Mouse (Mus musculus) stomach, postnatal 0 days (tissue): ENCODE data around the gene Fancm. TPM values are rescaled to one million over a fixed set of nuclear protein-coding genes. Genes with fewer than 3 reads are reported as not detected.
"Not testable (repeated sequence)": the region's sequence is repeated elsewhere in the genome, so short reads cannot be mapped to it uniquely, and the experiment has no call there.

ENCODE experiments used
- ATAC-seq: fragments of 200-750 bp; cut with Nextera tagmentation; 2 replicates; pipeline ENCODE4 v1.8.0; 2017; ENCODE audit not compliant: low FRiP score, low TSS enrichment
- DNase-seq: peaks from one replicate; pipeline ENCODE4 v3.0.0-alpha.2; 2016; ENCODE audit warnings: low spot score
- H3K27ac ChIP-seq: fragments of 300-500 bp; sonication (generic); replicated peaks from 2 replicates; pipeline ENCODE4 v1.5.1; 2014; ENCODE audit warnings: mild to moderate bottlenecking, control low read depth
- H3K27me3 ChIP-seq: fragments of 300-500 bp; sonication (generic); 2 replicates; pipeline ENCODE4 v1.6.1; 2014; ENCODE audit warnings: low read length; ENCODE audit not compliant: control insufficient read depth, insufficient read depth
- H3K36me3 ChIP-seq: fragments of 300-500 bp; sonication (generic); 2 replicates; pipeline ENCODE4 v1.6.1; 2014; ENCODE audit warnings: low read length, mixed read lengths; ENCODE audit not compliant: control insufficient read depth, insufficient read depth
- H3K4me1 ChIP-seq: fragments of 300-500 bp; sonication (generic); replicated peaks from 2 replicates; pipeline ENCODE4 v1.6.1; 2014; ENCODE audit warnings: antibody characterized with exemption; ENCODE audit not compliant: control insufficient read depth, insufficient read depth
- H3K4me2 ChIP-seq: fragments of 300-500 bp; sonication (generic); replicated peaks from 2 replicates; pipeline ENCODE4 v1.6.1; 2014; ENCODE audit warnings: low read depth, mild to moderate bottlenecking, control low read depth, moderate library complexity
- H3K4me3 ChIP-seq: fragments of 300-500 bp; sonication (generic); 2 replicates; pipeline ENCODE4 v1.5.1; 2014; ENCODE audit warnings: low read depth, low read length, control low read depth
- H3K9ac ChIP-seq: fragments of 300-500 bp; sonication (generic); 2 replicates; pipeline ENCODE4 v1.6.1; 2014; ENCODE audit warnings: mild to moderate bottlenecking, low read length, control low read depth, mixed read lengths
- H3K9me3 ChIP-seq: fragments of 300-500 bp; sonication (generic); 2 replicates; pipeline ENCODE4 v1.6.1; 2016; ENCODE audit warnings: low read length; ENCODE audit not compliant: control insufficient read depth
- CTCF ChIP-seq: IDR thresholded peaks from 2 replicates; pipeline ENCODE4 v1.5.1; 2016; ENCODE audit warnings: antibody characterized with exemption, low read depth, mild to moderate bottlenecking, moderate library complexity
- EP300 ChIP-seq: optimal IDR thresholded peaks from 2 replicates; pipeline ENCODE3; 2016; ENCODE audit warnings: antibody characterized with exemption
- WGBS: fragments of 180-500 bp; shearing (Covaris S2); extraction: QIAGEN DNeasy Blood & Tissue Kit; methylation state at CpG from one replicate; pipeline ENCODE4 v1.1.7; 2014; 5-methylcytosine and 5-hydroxymethylcytosine counted together
- polyA plus RNA-seq: library from polyadenylated mRNA; unstranded; fragments of >200 nt; fragmentation: Nextera tagmentation; extraction: Ambion mirVana; gene quantifications from 2 replicates; pipeline ENCODE4 v1.2.1, GENCODE M21; 2015

Fancm gene
- polyA plus RNA-seq, 1 experiment from 2014 or later, result 3.6 TPM

GRCm38 (mm10) chr12:65111503-65111902 lies 36.1 kb downstream of the Fancm start:
- Histone ChIP-seq H3K9me3 (no peaks in the 10 kb centered on the region), H3K27me3 (no peaks in the 10 kb centered on the region), H3K27ac (no peak overlapping the region), H3K4me3 (no peak overlapping the region), H3K36me3 (peaks cover 4% of the 10 kb centered on the region; the same call in 1 of the 2 replicates), H3K4me2 (no peak overlapping the region), H3K9ac (no peak overlapping the region), H3K4me1 (no peaks in the 10 kb centered on the region)
- TF ChIP-seq EP300 (no peak), CTCF (no peak)
- 85% methylated on average over 3 of the region's 3 CpGs for whole genome bisulfite sequencing
- ATAC-seq, result no peak
- DNase-seq, result no peak

GRCm38 (mm10) chr12:65112811-65113210 lies 37.4 kb downstream of the Fancm start:
- Histone ChIP-seq H3K27ac (no peak overlapping the region), H3K9me3 (no peaks in the 10 kb centered on the region), H3K4me2 (no peak overlapping the region), H3K36me3 (peaks cover 4% of the 10 kb centered on the region; the same call in 1 of the 2 replicates), H3K9ac (no peak overlapping the region), H3K4me3 (no peak overlapping the region), H3K27me3 (no peaks in the 10 kb centered on the region), H3K4me1 (no peaks in the 10 kb centered on the region)
- DNase-seq, result no peak
- no peak for ATAC-seq
- WGBS, result 100% methylated on average over 1 of the region's 1 CpGs
- no peak for TF ChIP-seq EP300
- no peak for TF ChIP-seq CTCF

- no peak for ATAC-seq
- H3K27me3 ChIP-seq, result no peaks in the 10 kb centered on the region
- TF ChIP-seq EP300 (no peak), CTCF (no peak)
- no peak overlapping the region for H3K4me3 ChIP-seq
- WGBS, result 74% methylated on average over 4 of the region's 4 CpGs
- H3K36me3 ChIP-seq, result peaks cover 8% of the 10 kb centered on the region; the same call in 1 of the 2 replicates
- no peaks in the 10 kb centered on the region for H3K9me3 ChIP-seq
- DNase-seq, result no peak
- H3K27ac ChIP-seq, result no peak overlapping the region
- no peak overlapping the region for H3K9ac ChIP-seq
- no peaks in the 10 kb centered on the region for H3K4me1 ChIP-seq
- no peak overlapping the region for H3K4me2 ChIP-seq
Observed at GRCm38 (mm10) chr12:65113925-65114324, 38.5 kb downstream of the Fancm start.

GRCm38 (mm10) chr12:65114978-65115377 lies 39.6 kb downstream of the Fancm start:
- not testable (repeated sequence) for H3K27me3 ChIP-seq, H3K4me2 ChIP-seq, H3K9me3 ChIP-seq, DNase-seq, H3K4me1 ChIP-seq, H3K27ac ChIP-seq, H3K4me3 ChIP-seq, ATAC-seq, H3K36me3 ChIP-seq, H3K9ac ChIP-seq
- WGBS, result 72% methylated on average over 3 of the region's 3 CpGs

GRCm38 (mm10) chr12:65118968-65119367 lies 43.6 kb downstream of the Fancm start:
- TF ChIP-seq CTCF (no peak), EP300 (no peak)
- Histone ChIP-seq H3K27me3 (no peaks in the 10 kb centered on the region), H3K9me3 (no peaks in the 10 kb centered on the region), H3K9ac (no peak overlapping the region), H3K36me3 (peaks cover 4% of the 10 kb centered on the region; the same call in 1 of the 2 replicates), H3K27ac (no peak overlapping the region), H3K4me1 (no peaks in the 10 kb centered on the region), H3K4me2 (no peak overlapping the region), H3K4me3 (no peak overlapping the region)
- ATAC-seq (no peak), DNase-seq (no peak)
- WGBS, result 87% methylated on average over 7 of the region's 7 CpGs

- Histone ChIP-seq H3K9ac (no peak overlapping the region), H3K27me3 (no peaks in the 10 kb centered on the region), H3K4me2 (no peak overlapping the region), H3K27ac (no peak overlapping the region), H3K4me3 (no peak overlapping the region), H3K4me1 (no peaks in the 10 kb centered on the region), H3K9me3 (no peaks in the 10 kb centered on the region), H3K36me3 (peaks cover 4% of the 10 kb centered on the region; the same call in 1 of the 2 replicates)
- ATAC-seq, result no peak
- no peak for TF ChIP-seq CTCF
- no peak for TF ChIP-seq EP300
- 93% methylated on average over 5 of the region's 5 CpGs for WGBS
- no peak for DNase-seq
Observed at GRCm38 (mm10) chr12:65119451-65119850, 44.0 kb downstream of the Fancm start.
